Mouse (Mus musculus) ES-E14 (cell line): Measurements from ENCODE around the gene Ripply1. TPM values are rescaled to one million over a fixed set of nuclear protein-coding genes. Genes with fewer than 3 reads are reported as not detected.
"Not testable (repeated sequence)": the region's sequence is repeated elsewhere in the genome, so short reads cannot be mapped to it uniquely, and the experiment has no call there.

Experiments used
- DNase-seq: peaks from one replicate; pipeline ENCODE4 v3.0.0-alpha.2; 2013; ENCODE audit warnings: low read depth, low spot score
- H3K27ac ChIP-seq: 2 replicates; pipeline ENCODE4 v1.5.1; 2012; ENCODE audit warnings: low read depth, mild to moderate bottlenecking, low read length, moderate library complexity, mixed read lengths; ENCODE audit not compliant: poor library complexity, insufficient read depth, severe bottlenecking
- H3K36me3 ChIP-seq: 2 replicates; pipeline ENCODE4 v1.6.1; 2012; ENCODE audit warnings: mild to moderate bottlenecking, low read length, moderate library complexity, mixed read lengths; ENCODE audit not compliant: control insufficient read depth, poor library complexity, insufficient read depth, severe bottlenecking
- H3K4me1 ChIP-seq, 2 experiments: fragments of 150-350 bp in 1 of 2; sonication (generic) in 1 of 2; 2 replicates each; pipeline ENCODE4 v1.6.1; 2012; ENCODE audit warnings: low read length in 2 of 2, mild to moderate bottlenecking in 1 of 2, mixed read lengths in 1 of 2; ENCODE audit not compliant: control insufficient read depth in 2 of 2, insufficient read depth in 2 of 2, poor library complexity in 1 of 2
- H3K4me3 ChIP-seq, 2 experiments: fragments of 150-350 bp in 1 of 2; sonication (generic) in 1 of 2; 2 replicates each; pipeline ENCODE4 v1.5.1; 2012; ENCODE audit warnings: low read length in 2 of 2, low read depth in 1 of 2, mild to moderate bottlenecking in 1 of 2, mixed read lengths in 1 of 2; ENCODE audit not compliant: insufficient read depth in 1 of 2, poor library complexity in 1 of 2, severe bottlenecking in 1 of 2
- H3K9ac ChIP-seq: 2 replicates; pipeline ENCODE4 v1.6.1; 2012; ENCODE audit warnings: low read depth, mild to moderate bottlenecking, low read length, mixed read lengths; ENCODE audit not compliant: poor library complexity, insufficient read depth, severe bottlenecking
- H3K9me3 ChIP-seq: fragments of 150-350 bp; sonication (generic); 2 replicates; pipeline ENCODE4 v1.6.1; 2012; ENCODE audit warnings: low read depth, mild to moderate bottlenecking, low read length; ENCODE audit not compliant: control insufficient read depth, insufficient read depth
- CHD2 ChIP-seq: IDR thresholded peaks from 2 replicates; pipeline ENCODE4 v1.6.1; 2014; ENCODE audit warnings: mild to moderate bottlenecking, low read depth, low read length, inconsistent platforms
- HCFC1 ChIP-seq: IDR thresholded peaks from 2 replicates; pipeline ENCODE4 v1.6.1; 2012; ENCODE audit warnings: low read length, inconsistent platforms, borderline replicate concordance; ENCODE audit not compliant: insufficient read depth
- MAFK ChIP-seq: IDR thresholded peaks from 2 replicates; pipeline ENCODE4 v1.6.1; 2014; ENCODE audit warnings: mild to moderate bottlenecking, low read depth, low read length, inconsistent platforms; ENCODE audit not compliant: insufficient read depth
- ZC3H11A ChIP-seq: IDR thresholded peaks from 2 replicates; pipeline ENCODE4 v1.6.1; 2012; ENCODE audit warnings: low read depth, mild to moderate bottlenecking, inconsistent platforms, low read length, borderline replicate concordance
- ZNF384 ChIP-seq: IDR thresholded peaks from 2 replicates; pipeline ENCODE4 v1.6.1; 2012; ENCODE audit warnings: low read depth, low read length, inconsistent platforms
- in situ Hi-C, 2 experiments: fragments of 600-800 bp; cut with MboI; formaldehyde crosslinking; loops; one replicate each; pipeline ENCODE4 v1.15.1; 2025; ENCODE audit warnings: low sequenced_read_pairs in 2 of 2, inconsistent platforms in 1 of 2; ENCODE audit not compliant: unreplicated experiment in 2 of 2
- total RNA-seq: library from RNA; depleted of rRNA; stranded (reverse); fragments of 300-350 nt; gene quantifications from 2 replicates; pipeline ENCODE4 v1.2.3, GENCODE M21; 2012

Ripply1 gene
- total RNA-seq, 1 experiment: 7.5 TPM

- TF ChIP-seq ZNF384 (no peak), ZC3H11A (peak; percentile 73)
- DNase-seq: peak; percentile 52
- no peak overlapping the region for H3K27ac ChIP-seq
- in situ Hi-C loops: loop anchor here (5.0 to 10.0 kb wide), 2 partner anchors 58 to 60 kb away; no protein-coding TSS in a partner anchor
- H3K4me3 ChIP-seq: peak overlapping the region in 1 of 2 experiments; percentile 30; a peak in 1 of 4 replicates
- H3K9me3 ChIP-seq: no peaks in the 10 kb centered on the region
- H3K36me3 ChIP-seq: no peaks in the 10 kb centered on the region; the same call in 1 of the 2 replicates
- peaks cover 0 to 2% of the 10 kb centered on the region in 2 experiments; a peak in 1 of 4 replicates for H3K4me1 ChIP-seq
- no peak overlapping the region for H3K9ac ChIP-seq
Measured at GRCm38 (mm10) chrX:139774309-139775083, 7.7 kb downstream of the Ripply1 start.

- in situ Hi-C loops: loop anchor here in 1 of 2 experiments (10.0 kb wide), 1 partner anchor 65 kb away; no protein-coding TSS in a partner anchor
- no peak overlapping the region for H3K27ac ChIP-seq
Measured at GRCm38 (mm10) chrX:139769975-139770637, 12.0 kb downstream of the Ripply1 start.

GRCm38 (mm10) chrX:139762546-139762945 is 19.6 kb downstream of the Ripply1 start:
- no peak overlapping the region for H3K9ac ChIP-seq
- no peaks in the 10 kb centered on the region for H3K9me3 ChIP-seq
- H3K36me3 ChIP-seq: no peaks in the 10 kb centered on the region
- no peak for DNase-seq
- no peak overlapping the region for H3K4me3 ChIP-seq
- no peaks in the 10 kb centered on the region for H3K4me1 ChIP-seq
- in situ Hi-C loops: no loop called here
- H3K27ac ChIP-seq: no peak overlapping the region
- TF ChIP-seq MAFK (no peak), CHD2 (no peak), ZNF384 (no peak), HCFC1 (no peak), ZC3H11A (no peak)

More at GRCm38 (mm10) chrX:139769975-139770637, 12.0 kb downstream of the Ripply1 start:
- H3K9ac ChIP-seq: no peak overlapping the region
- TF ChIP-seq ZNF384 (no peak), HCFC1 (no peak)
- no peaks in the 10 kb centered on the region for H3K4me1 ChIP-seq
- H3K36me3 ChIP-seq: no peaks in the 10 kb centered on the region
- H3K4me3 ChIP-seq: no peak overlapping the region
- no peaks in the 10 kb centered on the region for H3K9me3 ChIP-seq
- DNase-seq: no peak

GRCm38 (mm10) chrX:139758634-139759033 is 23.5 kb downstream of the Ripply1 start:
- H3K27ac ChIP-seq, H3K4me1 ChIP-seq, DNase-seq, in situ Hi-C loops, H3K36me3 ChIP-seq, H3K4me3 ChIP-seq, H3K9me3 ChIP-seq, H3K9ac ChIP-seq: not testable (repeated sequence)

GRCm38 (mm10) chrX:139751855-139752254 is 30.3 kb downstream of the Ripply1 start:
- Histone ChIP-seq H3K4me1 (no peaks in the 10 kb centered on the region), H3K4me3 (no peak overlapping the region), H3K9me3 (no peaks in the 10 kb centered on the region), H3K36me3 (no peaks in the 10 kb centered on the region), H3K27ac (no peak overlapping the region), H3K9ac (no peak overlapping the region)
- peak; percentile 12 for DNase-seq
- peak; percentile 51; the same call in 1 of the 2 replicates for TF ChIP-seq ZC3H11A
- TF ChIP-seq MAFK: no peak
- TF ChIP-seq ZNF384: no peak
- TF ChIP-seq CHD2: no peak
- TF ChIP-seq HCFC1: no peak
- in situ Hi-C loops: no loop called here
